Mouse (Mus musculus) liver, embryonic 14.5 days (tissue): ENCODE data around the gene Hydin.
"Not testable (repeated sequence)": the region's sequence is repeated elsewhere in the genome, so short reads cannot be mapped to it uniquely, and the experiment has no call there.

Experiments
- CTCF ChIP-seq: IDR thresholded peaks from 2 replicates; pipeline ENCODE4 v1.5.1; 2016; ENCODE audit warnings: antibody characterized with exemption, low read depth, control low read depth
- EP300 ChIP-seq: IDR thresholded peaks from 2 replicates; pipeline ENCODE4 v1.6.1; 2016; ENCODE audit warnings: antibody characterized with exemption, low read depth

DNA sequence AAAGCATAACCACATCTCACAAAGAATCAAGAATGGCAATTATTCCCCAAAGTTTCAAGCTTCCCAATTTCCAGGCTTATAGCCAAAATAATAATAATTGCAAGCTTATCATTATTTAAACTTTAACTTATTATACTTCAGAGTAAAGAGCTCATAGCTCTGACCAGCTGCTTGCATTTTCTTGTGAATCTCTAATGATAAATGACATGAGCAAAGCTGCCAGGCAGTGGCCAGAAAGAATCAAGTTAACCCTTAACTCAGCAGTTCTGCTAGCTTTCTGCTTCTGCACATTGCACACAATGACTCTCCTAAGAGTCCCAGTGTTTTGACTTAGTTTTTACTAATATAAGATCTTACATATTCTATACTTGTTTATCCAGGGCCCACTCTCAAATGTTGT lies 285.3 kb downstream of the Hydin start:
- TF ChIP-seq CTCF, EP300: not testable (repeated sequence)
